Mouse (Mus musculus): Measurements from ENCODE around the gene Mast4. TPM values are rescaled to one million over a fixed set of nuclear protein-coding genes. Genes with fewer than 3 reads are reported as not detected.

Mast4 gene
- polyA plus RNA-seq, 1 experiment from 2014 or later, result 41.1 TPM

- WGBS, result 78% methylated on average over 11 of the region's 11 CpGs
- H3K4me1 ChIP-seq, result peaks cover 9% of the 10 kb centered on the region
- no peak overlapping the region for H3K4me2 ChIP-seq
- no peak overlapping the region for H3K9ac ChIP-seq
- H3K27ac ChIP-seq, result no peak overlapping the region
- no peak for ATAC-seq (replicated peaks)
- no peaks in the 10 kb centered on the region for H3K27me3 ChIP-seq (replicated peaks)
- H3K4me3 ChIP-seq, result no peak overlapping the region
- H3K9me3 ChIP-seq, result no peaks in the 10 kb centered on the region
- no peaks in the 10 kb centered on the region for H3K36me3 ChIP-seq (replicated peaks)
Measured at GRCm38 (mm10) chr13:102988251-102988895, 345.9 kb downstream of the Mast4 start.

- H3K36me3 ChIP-seq (replicated peaks), result no peaks in the 10 kb centered on the region
- 0 out of 2 replicates have a peak, but pooled peaks cover 4% of the 10 kb centered on the region for H3K4me1 ChIP-seq
- no peak for ATAC-seq (replicated peaks)
- H3K9me3 ChIP-seq, result no peaks in the 10 kb centered on the region
- no peak overlapping the region for H3K4me3 ChIP-seq
- H3K27me3 ChIP-seq (replicated peaks), result no peaks in the 10 kb centered on the region
- H3K27ac ChIP-seq, result no peak overlapping the region
- H3K9ac ChIP-seq, result no peak overlapping the region
- no peak overlapping the region for H3K4me2 ChIP-seq
- 98% methylated on average over 4 of the region's 4 CpGs for WGBS
Measured at GRCm38 (mm10) chr13:102984550-102984949, 349.7 kb downstream of the Mast4 start.

- no peak for ATAC-seq (replicated peaks)
- Histone ChIP-seq H3K9me3 (no peaks in the 10 kb centered on the region), H3K9ac (no peak overlapping the region), H3K4me3 (no peak overlapping the region), H3K4me2 (no peak overlapping the region), H3K27ac (no peak overlapping the region), H3K27me3 (replicated peaks) (no peaks in the 10 kb centered on the region), H3K36me3 (replicated peaks) (no peaks in the 10 kb centered on the region), H3K4me1 (no peaks in the 10 kb centered on the region)
- WGBS, result 88% methylated on average over 5 of the region's 5 CpGs
Measured at GRCm38 (mm10) chr13:102973853-102974252, 360.4 kb downstream of the Mast4 start.

- ATAC-seq (replicated peaks), result no peak
- Histone ChIP-seq H3K4me3 (no peak overlapping the region), H3K9ac (no peak overlapping the region), H3K27me3 (replicated peaks) (no peaks in the 10 kb centered on the region), H3K4me2 (no peak overlapping the region), H3K4me1 (peaks cover 2% of the 10 kb centered on the region), H3K36me3 (replicated peaks) (no peaks in the 10 kb centered on the region), H3K27ac (no peak overlapping the region), H3K9me3 (no peaks in the 10 kb centered on the region)
- 94% methylated on average over 6 of the region's 6 CpGs for WGBS
Measured at GRCm38 (mm10) chr13:102963471-102963870, 370.8 kb downstream of the Mast4 start.

GRCm38 (mm10) chr13:102958273-102959270 is 375.7 kb downstream of the Mast4 start:
- Histone ChIP-seq H3K9ac (peak overlapping the region; percentile 40), H3K4me3 (peak overlapping the region; percentile 40), H3K27ac (peak overlapping the region; percentile 81), H3K9me3 (no peaks in the 10 kb centered on the region), H3K27me3 (replicated peaks) (no peaks in the 10 kb centered on the region), H3K4me2 (peak overlapping the region; percentile 55), H3K4me1 (peaks cover 19% of the 10 kb centered on the region), H3K36me3 (replicated peaks) (no peaks in the 10 kb centered on the region)
- 47% methylated on average over 19 of the region's 19 CpGs for whole genome bisulfite sequencing
- peak; percentile 46 for ATAC-seq (replicated peaks)

- peak overlapping the region; percentile 40 for H3K4me3 ChIP-seq
- H3K4me1 ChIP-seq, result peaks cover 19% of the 10 kb centered on the region
- H3K4me2 ChIP-seq, result peak overlapping the region; percentile 55
- 1% methylated on average over 15 of the region's 15 CpGs for WGBS
- peak; percentile 92 for ATAC-seq (replicated peaks)
- H3K36me3 ChIP-seq (replicated peaks), result no peaks in the 10 kb centered on the region
- no peaks in the 10 kb centered on the region for H3K9me3 ChIP-seq
- peak overlapping the region; percentile 40 for H3K9ac ChIP-seq
- H3K27me3 ChIP-seq (replicated peaks), result no peaks in the 10 kb centered on the region
- peak overlapping the region; percentile 81 for H3K27ac ChIP-seq
Measured at GRCm38 (mm10) chr13:102957508-102958272, 376.6 kb downstream of the Mast4 start.

GRCm38 (mm10) chr13:102955506-102955905 is 378.8 kb downstream of the Mast4 start:
- 99% methylated on average over 2 of the region's 2 CpGs for WGBS
- Histone ChIP-seq H3K9ac (no peak overlapping the region), H3K4me1 (peaks cover 19% of the 10 kb centered on the region), H3K36me3 (replicated peaks) (no peaks in the 10 kb centered on the region), H3K27ac (no peak overlapping the region), H3K4me3 (no peak overlapping the region), H3K9me3 (no peaks in the 10 kb centered on the region), H3K27me3 (replicated peaks) (no peaks in the 10 kb centered on the region), H3K4me2 (no peak overlapping the region)
- no peak for ATAC-seq (replicated peaks)

GRCm38 (mm10) chr13:102949756-102950155 is 384.5 kb downstream of the Mast4 start:
- WGBS, result 24% methylated on average over 7 of the region's 7 CpGs
- no peak for ATAC-seq (replicated peaks)
- no peak overlapping the region for H3K27ac ChIP-seq

GRCm38 (mm10) chr13:102948966-102949365 is 385.3 kb downstream of the Mast4 start:
- ATAC-seq (replicated peaks), result no peak

More at GRCm38 (mm10) chr13:102949756-102950155, 384.5 kb downstream of the Mast4 start:
- no peak overlapping the region for H3K4me2 ChIP-seq
- H3K4me3 ChIP-seq, result no peak overlapping the region
- no peaks in the 10 kb centered on the region for H3K27me3 ChIP-seq (replicated peaks)
- no peak overlapping the region for H3K9ac ChIP-seq
- no peaks in the 10 kb centered on the region for H3K9me3 ChIP-seq
- no peaks in the 10 kb centered on the region for H3K36me3 ChIP-seq (replicated peaks)
- H3K4me1 ChIP-seq, result peaks cover 19% of the 10 kb centered on the region

GRCm38 (mm10) chr13:102947546-102947945 is 386.8 kb downstream of the Mast4 start:
- H3K4me1 ChIP-seq, result peaks cover 19% of the 10 kb centered on the region
- no peak for ATAC-seq (replicated peaks)
- no peaks in the 10 kb centered on the region for H3K27me3 ChIP-seq (replicated peaks)
- H3K4me3 ChIP-seq, result no peak overlapping the region
- H3K9me3 ChIP-seq, result no peaks in the 10 kb centered on the region
- WGBS, result 80% methylated on average over 2 of the region's 2 CpGs
- H3K36me3 ChIP-seq (replicated peaks), result no peaks in the 10 kb centered on the region
- no peak overlapping the region for H3K27ac ChIP-seq
- H3K4me2 ChIP-seq, result no peak overlapping the region
- no peak overlapping the region for H3K9ac ChIP-seq

More at GRCm38 (mm10) chr13:102948966-102949365, 385.3 kb downstream of the Mast4 start:
- Histone ChIP-seq H3K9ac (no peak overlapping the region), H3K27ac (no peak overlapping the region), H3K9me3 (no peaks in the 10 kb centered on the region), H3K36me3 (replicated peaks) (no peaks in the 10 kb centered on the region), H3K4me2 (no peak overlapping the region), H3K4me1 (peaks cover 19% of the 10 kb centered on the region), H3K27me3 (replicated peaks) (no peaks in the 10 kb centered on the region), H3K4me3 (no peak overlapping the region)
- 94% methylated on average over 3 of the region's 3 CpGs for WGBS

- ATAC-seq (replicated peaks), result peak; percentile 35
- Histone ChIP-seq H3K27me3 (replicated peaks) (no peaks in the 10 kb centered on the region), H3K9ac (no peak overlapping the region), H3K4me2 (no peak overlapping the region), H3K36me3 (replicated peaks) (no peaks in the 10 kb centered on the region), H3K9me3 (no peaks in the 10 kb centered on the region), H3K4me3 (no peak overlapping the region), H3K27ac (0 out of 2 replicates have a peak overlapping the region, but pooled peaks have one; percentile 21), H3K4me1 (peaks cover 19% of the 10 kb centered on the region)
- WGBS, result 45% methylated on average over 13 of the region's 13 CpGs
Measured at GRCm38 (mm10) chr13:102946024-102946821, 388.1 kb downstream of the Mast4 start.
